Mouse (Mus musculus) E14TG2a.4 (cell line): ENCODE results near the gene Krt76.
A peak's percentile ranks its signal among the peaks of the same experiment; 100 is the strongest.

Experiments
- H3K27me3 ChIP-seq: 2 replicates; pipeline ENCODE4 v1.6.1; 2014; ENCODE audit warnings: low read length, control low read depth; ENCODE audit not compliant: insufficient read depth
- H3K36me3 ChIP-seq: 2 replicates; pipeline ENCODE4 v1.6.1; 2014; ENCODE audit warnings: low read length, control low read depth; ENCODE audit not compliant: insufficient read depth
- H3K4me1 ChIP-seq: replicated peaks from 2 replicates; pipeline ENCODE4 v1.6.1; 2014; ENCODE audit warnings: low read depth, low read length, control low read depth
- H3K4me3 ChIP-seq: replicated peaks from 2 replicates; pipeline ENCODE4 v1.5.1; 2014; ENCODE audit warnings: mild to moderate bottlenecking, low read length
- H3K9me3 ChIP-seq: 2 replicates; pipeline ENCODE4 v1.6.1; 2014; ENCODE audit warnings: low read length, control low read depth
- CTCF ChIP-seq: conservative IDR thresholded peaks from 2 replicates; pipeline ENCODE4 v1.5.1; 2014; ENCODE audit warnings: low read length
- NANOG ChIP-seq: IDR thresholded peaks from 2 replicates; pipeline ENCODE4 v1.6.1; 2014; ENCODE audit warnings: borderline replicate concordance, low read length, mixed read lengths
- POU5F1 ChIP-seq: IDR thresholded peaks from 2 replicates; pipeline ENCODE4 v1.6.1; 2014; ENCODE audit warnings: low read length, borderline replicate concordance

Gene Krt76

GRCm38 (mm10) chr15:101925041-101925440 lies 32.3 kb upstream of the Krt76 start:
- Histone ChIP-seq H3K36me3 (no peaks in the 10 kb centered on the region), H3K4me1 (peaks cover 22% of the 10 kb centered on the region), H3K9me3 (no peaks in the 10 kb centered on the region), H3K27me3 (peaks cover 75% of the 10 kb centered on the region), H3K4me3 (no peak overlapping the region)
- TF ChIP-seq POU5F1 (no peak), NANOG (no peak)

GRCm38 (mm10) chr15:101924635-101925034 lies 31.9 kb upstream of the Krt76 start, which contains the start of gene Krt4:
Gene Krt4, minus strand, starts transcription at chr15:101924735.
- Histone ChIP-seq H3K36me3 (no peaks in the 10 kb centered on the region), H3K9me3 (no peaks in the 10 kb centered on the region), H3K4me3 (peak within 1 kb of the TSS; percentile 66), H3K27me3 (peaks cover 72% of the 10 kb centered on the region), H3K4me1 (peaks cover 18% of the 10 kb centered on the region)
- no peak for TF ChIP-seq CTCF
- TF ChIP-seq NANOG: no peak
- TF ChIP-seq POU5F1: no peak

GRCm38 (mm10) chr15:101922296-101922695 lies 29.6 kb upstream of the Krt76 start:
- no peaks in the 10 kb centered on the region for H3K9me3 ChIP-seq
- peaks cover 73% of the 10 kb centered on the region for H3K27me3 ChIP-seq
- no peak overlapping the region for H3K4me3 ChIP-seq
- H3K36me3 ChIP-seq: no peaks in the 10 kb centered on the region
- peaks cover 11% of the 10 kb centered on the region; the same call in 1 of the 2 replicates for H3K4me1 ChIP-seq
- TF ChIP-seq POU5F1 (no peak), NANOG (no peak), CTCF (no peak)

GRCm38 (mm10) chr15:101916072-101916471 lies 23.4 kb upstream of the Krt76 start:
- no peak for TF ChIP-seq NANOG
- TF ChIP-seq CTCF: no peak
- TF ChIP-seq POU5F1: no peak
- H3K4me3 ChIP-seq: no peak overlapping the region
- H3K9me3 ChIP-seq: no peaks in the 10 kb centered on the region
- peaks cover 4% of the 10 kb centered on the region; the same call in 1 of the 2 replicates for H3K4me1 ChIP-seq
- H3K36me3 ChIP-seq: no peaks in the 10 kb centered on the region
- peaks cover 28% of the 10 kb centered on the region for H3K27me3 ChIP-seq

- Histone ChIP-seq H3K27me3 (0 out of 2 replicates have a peak, but pooled peaks cover 6% of the 10 kb centered on the region), H3K4me3 (no peak overlapping the region), H3K4me1 (no peaks in the 10 kb centered on the region), H3K36me3 (no peaks in the 10 kb centered on the region), H3K9me3 (0 out of 2 replicates have a peak, but pooled peaks cover 5% of the 10 kb centered on the region)
- TF ChIP-seq NANOG: no peak
- no peak for TF ChIP-seq POU5F1
- TF ChIP-seq CTCF: no peak
These were observed 12.1 kb upstream of the Krt76 start for GRCm38 (mm10) chr15:101904849-101905248.

GRCm38 (mm10) chr15:101902171-101903149 lies 9.7 kb upstream of the Krt76 start:
- H3K9me3 ChIP-seq: 0 out of 2 replicates have a peak, but pooled peaks cover 5% of the 10 kb centered on the region
- H3K4me3 ChIP-seq: no peak overlapping the region
- H3K4me1 ChIP-seq: no peaks in the 10 kb centered on the region
- H3K36me3 ChIP-seq: no peaks in the 10 kb centered on the region
- 0 out of 2 replicates have a peak, but pooled peaks cover 3% of the 10 kb centered on the region for H3K27me3 ChIP-seq
- no peak for TF ChIP-seq POU5F1
- no peak for TF ChIP-seq NANOG
- TF ChIP-seq CTCF: no peak; the same call in 1 of the 2 replicates

GRCm38 (mm10) chr15:101895216-101895615 lies 2.5 kb upstream of the Krt76 start:
- Histone ChIP-seq H3K9me3 (no peaks in the 10 kb centered on the region), H3K4me1 (no peaks in the 10 kb centered on the region), H3K27me3 (peaks cover 15% of the 10 kb centered on the region; the same call in 1 of the 2 replicates), H3K36me3 (no peaks in the 10 kb centered on the region), H3K4me3 (no peak overlapping the region)
- TF ChIP-seq NANOG (no peak), CTCF (no peak), POU5F1 (no peak)

GRCm38 (mm10) chr15:101879776-101880175 lies 12.9 kb downstream of the Krt76 start:
- H3K27me3 ChIP-seq: peaks cover 13% of the 10 kb centered on the region; the same call in 1 of the 2 replicates

More at GRCm38 (mm10) chr15:101879776-101880175, 12.9 kb downstream of the Krt76 start:
- Histone ChIP-seq H3K4me3 (no peak overlapping the region), H3K36me3 (no peaks in the 10 kb centered on the region), H3K9me3 (no peaks in the 10 kb centered on the region), H3K4me1 (no peaks in the 10 kb centered on the region)
- TF ChIP-seq CTCF (no peak), NANOG (no peak), POU5F1 (no peak)
